Mouse (Mus musculus) liver, postnatal 0 days (tissue): Measurements from ENCODE around the gene Gnb4. TPM values are rescaled to one million over a fixed set of nuclear protein-coding genes. Genes with fewer than 3 reads are reported as not detected.

ENCODE experiments used
- ATAC-seq: fragments of 200-750 bp; cut with Nextera tagmentation; 2 replicates; pipeline ENCODE4 v1.8.0; 2017; ENCODE audit warnings: mild to moderate bottlenecking, moderate library complexity
- DNase-seq: peaks from one replicate; pipeline ENCODE4 v3.0.0-alpha.2; 2016
- H3K27ac ChIP-seq: fragments of 300-500 bp; sonication (generic); 2 replicates; pipeline ENCODE4 v1.5.1; 2014; ENCODE audit warnings: antibody characterized with exemption, moderate library complexity, mild to moderate bottlenecking, low read depth
- H3K27me3 ChIP-seq: fragments of 300-500 bp; sonication (generic); 2 replicates; pipeline ENCODE4 v1.6.1; 2014; ENCODE audit warnings: low read length, control low read depth, mixed read lengths; ENCODE audit not compliant: insufficient read depth
- H3K36me3 ChIP-seq: fragments of 300-500 bp; sonication (generic); replicated peaks from 2 replicates; pipeline ENCODE4 v1.6.1; 2014; ENCODE audit warnings: mild to moderate bottlenecking, control low read depth, low read length, moderate library complexity, mixed read lengths; ENCODE audit not compliant: insufficient read depth
- H3K4me1 ChIP-seq: fragments of 300-500 bp; sonication (generic); 2 replicates; pipeline ENCODE4 v1.6.1; 2014; ENCODE audit warnings: antibody characterized with exemption, mild to moderate bottlenecking, control low read depth; ENCODE audit not compliant: insufficient read depth
- H3K4me2 ChIP-seq: fragments of 300-500 bp; sonication (generic); 2 replicates; pipeline ENCODE4 v1.6.1; 2014; ENCODE audit warnings: low read depth, mild to moderate bottlenecking, low read length, moderate library complexity, mixed read lengths
- H3K4me3 ChIP-seq: fragments of 300-500 bp; sonication (generic); 2 replicates; pipeline ENCODE4 v1.5.1; 2014; ENCODE audit warnings: low read depth, low read length
- H3K9ac ChIP-seq: fragments of 300-500 bp; sonication (generic); replicated peaks from 2 replicates; pipeline ENCODE4 v1.6.1; 2014; ENCODE audit warnings: mild to moderate bottlenecking, moderate library complexity
- H3K9me3 ChIP-seq: fragments of 300-500 bp; sonication (generic); 2 replicates; pipeline ENCODE4 v1.6.1; 2016; ENCODE audit warnings: mild to moderate bottlenecking, control low read depth, low read length, mixed read lengths
- CTCF ChIP-seq: sonication (generic); IDR thresholded peaks from 2 replicates; pipeline ENCODE4 v1.5.1; 2016; ENCODE audit warnings: antibody characterized with exemption, low read depth
- EP300 ChIP-seq: IDR thresholded peaks from 2 replicates; pipeline ENCODE4 v1.6.1; 2016; ENCODE audit warnings: antibody characterized with exemption, low read depth, mild to moderate bottlenecking
- WGBS: fragments of 180-500 bp; shearing (Covaris S2); extraction: QIAGEN DNeasy Blood & Tissue Kit; methylation state at CpG from one replicate; pipeline ENCODE4 v1.1.7; 2014; ENCODE audit not compliant: insufficient replicate concordance; 5-methylcytosine and 5-hydroxymethylcytosine counted together
- polyA plus RNA-seq: library from polyadenylated mRNA; unstranded; fragments of >200 nt; fragmentation: Nextera tagmentation; extraction: Ambion mirVana; gene quantifications from 2 replicates; pipeline ENCODE4 v1.2.1, GENCODE M21; 2015

The Gnb4 gene
- polyA plus RNA-seq: 6.6 and 6.7 TPM in 2 replicates

GRCm38 (mm10) chr3:32616331-32617052 lies at the start of gene Gnb4:
Gnb4 (minus strand) TSS chr3:32616585.
- Histone ChIP-seq H3K27ac (0 out of 2 replicates have a peak within 1 kb of the TSS, but pooled peaks have one; percentile 34), H3K36me3 (no peaks in the 10 kb centered on the region), H3K9me3 (no peaks in the 10 kb centered on the region), H3K4me1 (no peaks in the 10 kb centered on the region), H3K4me2 (peak within 1 kb of the TSS; percentile 93), H3K27me3 (0 out of 2 replicates have a peak, but pooled peaks cover 4% of the 10 kb centered on the region), H3K9ac (peak within 1 kb of the TSS; percentile 57), H3K4me3 (peak within 1 kb of the TSS; percentile 60)
- ATAC-seq (peak; percentile 81), DNase-seq (peak; percentile 56)
- TF ChIP-seq EP300 (no peak), CTCF (no peak)
- 2% methylated on average over 41 of the region's 83 CpGs for WGBS

DNA sequence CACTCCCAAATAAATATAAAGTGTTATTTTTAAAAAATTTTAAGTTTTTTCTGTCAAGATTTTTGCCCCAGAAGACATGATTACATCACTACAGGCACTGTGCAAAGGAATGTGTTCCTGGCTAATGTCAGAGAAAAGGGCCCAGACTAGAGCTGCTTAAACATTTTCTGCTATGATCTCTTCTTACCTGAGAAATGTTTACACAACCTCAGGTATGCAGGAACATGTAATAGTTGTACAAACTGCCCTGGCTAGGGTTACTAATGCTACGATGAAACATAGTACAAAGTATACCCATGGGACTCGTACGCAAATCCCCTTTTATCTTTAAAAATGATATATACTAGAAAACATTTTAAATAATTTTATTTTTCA lies 45.2 kb upstream of the Gnb4 start:
- H3K36me3 ChIP-seq: no peaks in the 10 kb centered on the region
- H3K9ac ChIP-seq: no peak overlapping the region
- no peaks in the 10 kb centered on the region for H3K9me3 ChIP-seq
- no peak for DNase-seq
- H3K4me1 ChIP-seq: no peaks in the 10 kb centered on the region
- H3K27ac ChIP-seq: no peak overlapping the region
- no peak for TF ChIP-seq CTCF
- no peak for TF ChIP-seq EP300
- H3K4me2 ChIP-seq: no peak overlapping the region
- no peak for ATAC-seq
- WGBS: 91% methylated on average over 3 of the region's 3 CpGs
- no peaks in the 10 kb centered on the region for H3K27me3 ChIP-seq
- no peak overlapping the region for H3K4me3 ChIP-seq

DNA sequence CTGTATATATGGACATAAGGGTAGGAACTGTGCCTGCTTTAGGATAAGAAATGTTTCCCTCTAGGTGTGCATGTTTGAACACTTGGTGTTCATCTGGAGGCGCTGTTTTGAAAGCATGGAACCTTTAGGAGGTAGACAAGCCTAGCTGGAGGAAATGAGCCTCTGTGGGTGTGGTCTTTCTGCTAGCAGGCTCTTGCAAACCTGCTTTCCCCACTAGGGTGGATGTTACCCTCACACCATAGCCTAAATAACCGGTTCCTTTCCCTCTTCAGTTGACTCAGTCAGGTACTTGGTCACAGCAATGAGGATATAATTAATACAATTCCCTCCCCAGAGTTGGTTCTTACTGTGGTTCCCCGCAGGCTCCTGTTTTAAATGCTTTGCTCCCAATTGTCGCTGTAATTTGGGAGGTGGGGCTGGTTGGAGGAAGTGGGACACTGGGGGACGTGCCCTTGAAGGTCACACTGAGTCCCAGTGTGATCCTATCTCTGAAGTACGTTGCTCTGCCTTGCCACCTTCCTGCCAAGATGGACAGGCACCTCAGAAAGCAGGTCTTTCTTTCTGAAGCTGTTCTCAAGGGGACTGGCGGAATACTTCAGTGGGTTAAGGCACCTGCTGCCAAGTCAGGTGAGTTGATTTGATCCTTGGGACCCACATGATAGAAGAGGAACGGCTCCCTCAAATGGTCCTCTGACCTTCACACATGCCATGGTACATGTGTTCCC lies 44.6 kb upstream of the Gnb4 start:
- TF ChIP-seq CTCF: no peak
- no peak for TF ChIP-seq EP300
- H3K9ac ChIP-seq: no peak overlapping the region
- ATAC-seq (no peak), DNase-seq (no peak)
- no peaks in the 10 kb centered on the region for H3K4me1 ChIP-seq
- no peaks in the 10 kb centered on the region for H3K9me3 ChIP-seq
- no peaks in the 10 kb centered on the region for H3K27me3 ChIP-seq
- H3K36me3 ChIP-seq: no peaks in the 10 kb centered on the region
- 50% methylated on average over 8 of the region's 8 CpGs for WGBS
- H3K4me2 ChIP-seq: no peak overlapping the region
- H3K27ac ChIP-seq: no peak overlapping the region
- no peak overlapping the region for H3K4me3 ChIP-seq

DNA sequence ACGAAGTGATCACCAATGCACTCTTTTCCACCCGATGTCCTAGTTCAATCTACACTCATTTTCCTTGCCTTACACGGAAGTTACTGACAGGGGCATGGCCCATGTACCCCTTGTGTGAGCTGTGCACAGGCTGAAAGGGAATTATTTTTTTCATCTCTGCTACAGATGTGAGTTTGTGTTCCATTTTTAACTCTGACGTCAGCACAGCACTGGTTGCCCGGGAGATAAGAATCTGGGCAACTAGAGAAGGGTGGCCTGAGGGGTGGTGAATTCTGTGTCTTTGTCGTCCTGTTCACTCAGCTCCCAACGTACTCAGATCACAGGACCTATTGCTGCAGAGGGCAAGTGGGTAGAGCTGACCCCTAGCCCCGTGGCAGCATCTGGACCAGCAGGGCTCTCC lies 43.9 kb upstream of the Gnb4 start:
- Histone ChIP-seq H3K4me3 (no peak overlapping the region), H3K36me3 (no peaks in the 10 kb centered on the region), H3K4me1 (no peaks in the 10 kb centered on the region), H3K4me2 (no peak overlapping the region), H3K9me3 (no peaks in the 10 kb centered on the region), H3K9ac (no peak overlapping the region), H3K27me3 (no peaks in the 10 kb centered on the region), H3K27ac (no peak overlapping the region)
- no peak for TF ChIP-seq CTCF
- no peak for TF ChIP-seq EP300
- whole genome bisulfite sequencing: 55% methylated on average over 8 of the region's 8 CpGs
- ATAC-seq: no peak
- no peak for DNase-seq

DNA sequence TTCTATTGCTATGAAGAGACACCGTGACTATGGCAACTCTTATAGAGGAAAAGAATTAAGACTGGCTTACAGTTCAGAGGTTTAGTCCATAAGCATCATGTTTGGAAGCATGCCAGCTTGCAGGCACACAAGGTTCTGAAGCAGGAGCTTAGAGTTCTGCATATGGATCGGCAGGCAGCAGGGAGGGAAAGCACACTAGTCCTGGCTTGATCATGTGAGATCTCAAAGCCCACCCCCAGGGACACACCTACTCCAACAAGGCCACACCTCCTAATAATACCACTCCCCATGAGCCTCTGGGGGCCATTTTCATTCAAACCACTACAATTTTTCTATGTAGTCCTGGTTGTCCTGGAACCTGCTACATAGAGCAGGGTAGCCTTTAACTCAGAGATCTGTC lies 43.1 kb upstream of the Gnb4 start:
- Histone ChIP-seq H3K4me2 (no peak overlapping the region), H3K9me3 (no peaks in the 10 kb centered on the region), H3K27ac (no peak overlapping the region), H3K36me3 (no peaks in the 10 kb centered on the region), H3K9ac (no peak overlapping the region), H3K4me1 (no peaks in the 10 kb centered on the region), H3K27me3 (no peaks in the 10 kb centered on the region), H3K4me3 (no peak overlapping the region)
- ATAC-seq: no peak
- WGBS: 85% methylated on average over 2 of the region's 2 CpGs
- TF ChIP-seq EP300 (no peak), CTCF (no peak)
- DNase-seq: no peak

DNA sequence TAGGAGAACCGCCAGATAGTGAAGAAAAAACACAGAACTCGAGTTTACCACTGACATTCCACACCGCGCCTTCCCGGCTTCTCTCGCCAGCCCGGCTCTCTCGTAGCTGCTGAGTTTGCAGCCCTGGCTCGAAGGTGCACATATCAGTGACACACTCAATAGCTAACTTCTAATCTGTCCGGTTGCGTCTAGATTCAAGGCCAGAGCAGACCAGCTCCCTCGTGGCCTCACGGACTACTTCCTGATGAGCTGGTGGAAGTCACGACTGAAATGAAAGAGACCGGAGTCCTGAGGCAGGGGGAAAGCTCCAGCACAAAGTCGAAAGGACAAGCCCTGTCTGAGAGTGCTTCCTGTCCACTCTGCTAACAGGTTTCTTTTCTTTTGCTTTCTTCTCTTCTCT lies 42.4 kb upstream of the Gnb4 start:
- Histone ChIP-seq H3K9me3 (no peaks in the 10 kb centered on the region), H3K27me3 (no peaks in the 10 kb centered on the region), H3K27ac (no peak overlapping the region), H3K4me3 (peak overlapping the region; percentile 5; the same call in 1 of the 2 replicates), H3K9ac (no peak overlapping the region; the same call in 1 of the 2 replicates), H3K4me1 (no peaks in the 10 kb centered on the region), H3K4me2 (peak overlapping the region; percentile 48), H3K36me3 (no peaks in the 10 kb centered on the region)
- ATAC-seq (0 out of 2 replicates have a peak, but pooled peaks have one; percentile 31), DNase-seq (no peak)
- 34% methylated on average over 16 of the region's 16 CpGs for WGBS
- no peak for TF ChIP-seq CTCF
- TF ChIP-seq EP300: no peak
